Mouse (Mus musculus) MEL (cell line): ENCODE data around the gene Fgfr2. TPM values are rescaled to one million over a fixed set of nuclear protein-coding genes. Genes with fewer than 3 reads are reported as not detected.

ENCODE experiments used
- DNase-seq: peaks from one replicate; pipeline ENCODE4 v3.0.0; 2011; ENCODE audit warnings: low read depth, low spot score
- H3K27ac ChIP-seq: 2 replicates; pipeline ENCODE4 v1.5.1; 2012; ENCODE audit warnings: low read depth, mild to moderate bottlenecking, control low read depth, low read length, moderate library complexity; ENCODE audit not compliant: control insufficient read depth
- H3K27me3 ChIP-seq, 2 experiments: fragments of 150-350 bp in 1 of 2; sonication (generic) in 1 of 2; 2 replicates each; pipeline ENCODE4 v1.6.1; 2012; ENCODE audit warnings: low read length in 2 of 2, mild to moderate bottlenecking in 2 of 2, improper control_type of control experiment in 1 of 2, moderate library complexity in 1 of 2; ENCODE audit not compliant: insufficient read depth in 2 of 2, control insufficient read depth in 1 of 2
- H3K36me3 ChIP-seq, 2 experiments: 2 replicates each; pipeline ENCODE4 v1.6.1; 2012 to 2014; ENCODE audit warnings: low read length in 2 of 2, improper control_type of control experiment in 1 of 2, inconsistent platforms in 1 of 2, mild to moderate bottlenecking in 1 of 2; ENCODE audit not compliant: insufficient read depth in 2 of 2, control insufficient read depth in 1 of 2
- H3K4me1 ChIP-seq, 2 experiments: fragments of 150-350 bp in 1 of 2; sonication (generic) in 1 of 2; 2 replicates each; pipeline ENCODE4 v1.6.1; 2012; ENCODE audit warnings: low read length in 2 of 2, improper control_type of control experiment in 1 of 2, mild to moderate bottlenecking in 1 of 2; ENCODE audit not compliant: insufficient read depth in 2 of 2, control insufficient read depth in 1 of 2
- H3K4me3 ChIP-seq, 2 experiments: fragments of 150-350 bp in 1 of 2; sonication (generic) in 1 of 2; 2 replicates each; pipeline ENCODE4 v1.5.1; 2012; ENCODE audit warnings: low read depth in 2 of 2, low read length in 2 of 2, mild to moderate bottlenecking in 2 of 2, moderate library complexity in 2 of 2, control low read depth in 1 of 2, improper control_type of control experiment in 1 of 2; ENCODE audit not compliant: control insufficient read depth in 1 of 2, insufficient read depth in 1 of 2
- H3K79me2 ChIP-seq: 2 replicates; pipeline ENCODE4 v1.6.1; 2012; ENCODE audit warnings: mild to moderate bottlenecking, low read length, moderate library complexity; ENCODE audit not compliant: control insufficient read depth, poor library complexity, insufficient read depth
- H3K9ac ChIP-seq: 2 replicates; pipeline ENCODE4 v1.6.1; 2012; ENCODE audit warnings: low read depth, mild to moderate bottlenecking, control low read depth, low read length, moderate library complexity; ENCODE audit not compliant: control insufficient read depth, poor library complexity, severe bottlenecking
- H3K9me3 ChIP-seq: fragments of 150-350 bp; sonication (generic); replicated peaks from 2 replicates; pipeline ENCODE4 v1.6.1; 2012; ENCODE audit warnings: mild to moderate bottlenecking, low read length, improper control_type of control experiment, moderate library complexity; ENCODE audit not compliant: insufficient read depth
- BHLHE40 ChIP-seq: IDR thresholded peaks from 2 replicates; pipeline ENCODE4 v1.6.1; 2012; ENCODE audit warnings: low read depth, mild to moderate bottlenecking, inconsistent platforms, low read length, improper control_type of control experiment, borderline replicate concordance
- CHD1 ChIP-seq: IDR thresholded peaks from 2 replicates; pipeline ENCODE4 v1.6.1; 2012; ENCODE audit warnings: low read depth, mild to moderate bottlenecking, inconsistent platforms, low read length, improper control_type of control experiment
- CHD2 ChIP-seq: IDR thresholded peaks from 2 replicates; pipeline ENCODE4 v1.6.1; 2011; ENCODE audit warnings: low read length, improper control_type of control experiment
- CTCF ChIP-seq, 3 experiments: IDR thresholded peaks in 2 of 3; conservative IDR thresholded peaks in 1 of 3; 2 replicates each; pipeline ENCODE4 v1.5.1; 2011 to 2012; ENCODE audit warnings: low read length in 3 of 3, low read depth in 2 of 3, mild to moderate bottlenecking in 2 of 3, improper control_type of control experiment in 1 of 3, inconsistent platforms in 1 of 3, mixed read lengths in 1 of 3, moderate library complexity in 1 of 3; ENCODE audit not compliant: control insufficient read depth in 1 of 3, insufficient read depth in 1 of 3, poor library complexity in 1 of 3, severe bottlenecking in 1 of 3
- E2F4 ChIP-seq: IDR thresholded peaks from 2 replicates; pipeline ENCODE4 v1.6.1; 2011; ENCODE audit warnings: low read depth, low read length, improper control_type of control experiment, borderline replicate concordance
- ELF1 ChIP-seq: IDR thresholded peaks from 2 replicates; pipeline ENCODE4 v1.6.1; 2014; ENCODE audit warnings: low read depth, mild to moderate bottlenecking, inconsistent platforms, low read length, improper control_type of control experiment, moderate library complexity
- EP300 ChIP-seq, 2 experiments: IDR thresholded peaks; 2 replicates each; pipeline ENCODE4 v1.6.1; 2011; ENCODE audit warnings: improper control_type of control experiment in 2 of 2, low read length in 2 of 2, low read depth in 1 of 2, mild to moderate bottlenecking in 1 of 2
- ETS1 ChIP-seq: IDR thresholded peaks from 2 replicates; pipeline ENCODE4 v1.6.1; 2012; ENCODE audit warnings: low read depth, mild to moderate bottlenecking, inconsistent platforms, low read length, improper control_type of control experiment, moderate library complexity
- GABPA ChIP-seq: IDR thresholded peaks from 2 replicates; pipeline ENCODE4 v1.6.1; 2012; ENCODE audit warnings: low read depth, mild to moderate bottlenecking, inconsistent platforms, low read length, improper control_type of control experiment, moderate library complexity
- KAT2A ChIP-seq: conservative IDR thresholded peaks from 2 replicates; pipeline ENCODE4 v1.6.1; 2012; ENCODE audit warnings: low read depth, low read length, improper control_type of control experiment, inconsistent platforms
- MAX ChIP-seq: IDR thresholded peaks from 2 replicates; pipeline ENCODE4 v1.6.1; 2011; ENCODE audit warnings: low read length, improper control_type of control experiment
- MAZ ChIP-seq: IDR thresholded peaks from 2 replicates; pipeline ENCODE4 v1.6.1; 2012; ENCODE audit warnings: low read depth, mild to moderate bottlenecking, inconsistent platforms, low read length, improper control_type of control experiment
- MYB ChIP-seq: IDR thresholded peaks from 2 replicates; pipeline ENCODE4 v1.6.1; 2011; ENCODE audit warnings: mild to moderate bottlenecking, low read depth, low read length, improper control_type of control experiment
- NRF1 ChIP-seq: IDR thresholded peaks from 2 replicates; pipeline ENCODE4 v1.6.1; 2014; ENCODE audit warnings: low read depth, mild to moderate bottlenecking, inconsistent platforms, low read length, improper control_type of control experiment, moderate library complexity; ENCODE audit not compliant: poor library complexity, insufficient read depth, severe bottlenecking
- POLR2AphosphoS2 ChIP-seq: IDR thresholded peaks from 2 replicates; pipeline ENCODE4 v1.6.1; 2011; ENCODE audit warnings: low read length, improper control_type of control experiment
- POLR2AphosphoS5 ChIP-seq: IDR thresholded peaks from 2 replicates; pipeline ENCODE4 v1.6.1; 2012; ENCODE audit warnings: low read depth, borderline replicate concordance, mild to moderate bottlenecking, inconsistent platforms, low read length, moderate library complexity, mixed read lengths
- RCOR1 ChIP-seq: IDR thresholded peaks from 2 replicates; pipeline ENCODE4 v1.6.1; 2012; ENCODE audit warnings: low read depth, mild to moderate bottlenecking, inconsistent platforms, low read length, improper control_type of control experiment
- TAL1 ChIP-seq: IDR thresholded peaks from 2 replicates; pipeline ENCODE4 v1.6.1; 2012; ENCODE audit warnings: mild to moderate bottlenecking, inconsistent platforms, low read length, moderate library complexity, mixed read lengths
- TBP ChIP-seq: IDR thresholded peaks from 2 replicates; pipeline ENCODE4 v1.8.0; 2011; ENCODE audit warnings: low read depth, low read length, improper control_type of control experiment
- TCF12 ChIP-seq: IDR thresholded peaks from 2 replicates; pipeline ENCODE4 v1.6.1; 2014; ENCODE audit warnings: low read depth, mild to moderate bottlenecking, inconsistent platforms, low read length, improper control_type of control experiment, moderate library complexity
- UBTF ChIP-seq: IDR thresholded peaks from 2 replicates; pipeline ENCODE4 v1.6.1; 2012; ENCODE audit warnings: low read depth, mild to moderate bottlenecking, inconsistent platforms, low read length, improper control_type of control experiment, moderate library complexity, borderline replicate concordance; ENCODE audit not compliant: insufficient read depth
- USF1 ChIP-seq: IDR thresholded peaks from 2 replicates; pipeline ENCODE4 v1.6.1; 2014; ENCODE audit warnings: low read depth, mild to moderate bottlenecking, inconsistent platforms, low read length, improper control_type of control experiment, moderate library complexity
- ZKSCAN1 ChIP-seq: IDR thresholded peaks from 2 replicates; pipeline ENCODE4 v1.6.1; 2012; ENCODE audit warnings: low read depth, mild to moderate bottlenecking, inconsistent platforms, low read length, improper control_type of control experiment, moderate library complexity
- ZMIZ1 ChIP-seq: IDR thresholded peaks from 2 replicates; pipeline ENCODE4 v1.6.1; 2012; ENCODE audit warnings: low read depth, mild to moderate bottlenecking, inconsistent platforms, low read length, improper control_type of control experiment, moderate library complexity
- ZNF384 ChIP-seq: IDR thresholded peaks from 2 replicates; pipeline ENCODE4 v1.6.1; 2012; ENCODE audit warnings: low read depth, mild to moderate bottlenecking, inconsistent platforms, low read length, improper control_type of control experiment
- polyA plus RNA-seq, 2 experiments: library from polyadenylated mRNA; stranded (reverse) in 1 of 2; unstranded in 1 of 2; fragments of >175 nt in 1 of 2; fragments of >200 nt in 1 of 2; gene quantifications; 2 replicates each; pipeline versions ENCODE4 v1.2.1 to v1.2.4; 2012; ENCODE audit warnings: low replicate concordance in 2 of 2, low read depth in 1 of 2; ENCODE audit not compliant: insufficient read length in 2 of 2, insufficient read depth in 1 of 2, missing spikeins in 1 of 2
- total RNA-seq: library from RNA; depleted of rRNA; stranded (reverse); fragments of 300-350 nt; gene quantifications from 2 replicates; pipeline ENCODE4 v1.2.3, GENCODE M21; 2012

Gene Fgfr2
- total and polyA plus RNA-seq, 3 experiments = not detected

DNA sequence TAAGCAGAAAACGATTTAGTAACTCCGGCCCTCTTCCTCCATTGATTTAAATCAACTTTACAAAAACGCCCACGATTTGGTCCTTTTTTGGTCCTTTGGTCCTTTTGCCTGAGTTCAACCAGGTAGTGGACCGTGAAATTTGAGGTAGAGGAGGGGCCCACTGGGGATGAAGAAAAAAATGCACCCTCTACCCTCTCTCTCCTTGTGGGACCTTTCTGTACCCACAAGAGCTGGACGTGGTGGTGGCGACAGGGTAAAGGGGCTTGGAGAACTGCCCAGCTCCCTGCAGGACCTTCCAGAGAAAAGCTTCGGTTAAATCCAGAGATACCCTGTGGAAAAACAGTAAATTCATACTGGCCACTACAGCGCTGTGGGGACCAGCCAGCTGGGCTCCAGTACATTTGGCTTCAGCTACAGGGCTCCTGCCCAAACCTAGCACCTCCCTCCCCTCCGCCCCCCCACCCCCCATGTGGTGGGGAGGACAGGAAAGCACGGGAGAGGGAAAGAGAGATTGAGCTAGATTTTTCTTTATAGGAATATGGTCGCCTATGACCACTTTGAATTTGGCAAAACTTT, 2185.8 kb downstream of the Fgfr2 start:
- DNase-seq = no peak
- no peak for TF ChIP-seq UBTF
- no peak for TF ChIP-seq MAX
- no peak for TF ChIP-seq ZMIZ1
- no peak for TF ChIP-seq RCOR1
- Histone ChIP-seq H3K79me2 (no peaks in the 10 kb centered on the region), H3K27me3 (no peaks in the 10 kb centered on the region), H3K36me3 (no peaks in the 10 kb centered on the region), H3K4me3 (no peak overlapping the region), H3K4me1 (no peaks in the 10 kb centered on the region), H3K9me3 (no peaks in the 10 kb centered on the region), H3K27ac (no peak overlapping the region), H3K9ac (no peak overlapping the region)

DNA sequence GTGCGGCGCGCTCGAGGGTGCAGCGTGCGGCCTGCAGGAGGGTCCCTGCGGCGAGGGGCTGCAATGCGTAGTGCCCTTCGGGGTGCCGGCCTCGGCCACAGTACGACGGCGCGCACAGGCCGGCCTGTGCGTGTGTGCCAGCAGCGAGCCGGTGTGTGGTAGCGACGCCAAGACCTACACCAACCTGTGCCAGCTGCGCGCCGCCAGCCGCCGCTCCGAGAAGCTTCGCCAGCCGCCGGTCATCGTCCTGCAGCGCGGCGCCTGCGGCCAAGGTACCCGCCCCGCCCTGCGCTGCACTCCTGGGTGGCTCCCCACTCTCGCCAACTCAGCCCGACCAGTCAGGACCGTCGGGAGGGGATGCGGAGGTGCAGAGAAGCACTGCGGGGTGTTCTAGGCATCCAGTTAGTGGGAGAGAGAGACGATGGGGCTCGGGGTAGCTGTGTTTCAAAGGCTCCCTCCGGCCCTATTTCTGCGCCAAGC, 2186.6 kb downstream of the Fgfr2 start:
- Histone ChIP-seq H3K9me3 (no peaks in the 10 kb centered on the region), H3K4me3 (no peak overlapping the region)

DNA sequence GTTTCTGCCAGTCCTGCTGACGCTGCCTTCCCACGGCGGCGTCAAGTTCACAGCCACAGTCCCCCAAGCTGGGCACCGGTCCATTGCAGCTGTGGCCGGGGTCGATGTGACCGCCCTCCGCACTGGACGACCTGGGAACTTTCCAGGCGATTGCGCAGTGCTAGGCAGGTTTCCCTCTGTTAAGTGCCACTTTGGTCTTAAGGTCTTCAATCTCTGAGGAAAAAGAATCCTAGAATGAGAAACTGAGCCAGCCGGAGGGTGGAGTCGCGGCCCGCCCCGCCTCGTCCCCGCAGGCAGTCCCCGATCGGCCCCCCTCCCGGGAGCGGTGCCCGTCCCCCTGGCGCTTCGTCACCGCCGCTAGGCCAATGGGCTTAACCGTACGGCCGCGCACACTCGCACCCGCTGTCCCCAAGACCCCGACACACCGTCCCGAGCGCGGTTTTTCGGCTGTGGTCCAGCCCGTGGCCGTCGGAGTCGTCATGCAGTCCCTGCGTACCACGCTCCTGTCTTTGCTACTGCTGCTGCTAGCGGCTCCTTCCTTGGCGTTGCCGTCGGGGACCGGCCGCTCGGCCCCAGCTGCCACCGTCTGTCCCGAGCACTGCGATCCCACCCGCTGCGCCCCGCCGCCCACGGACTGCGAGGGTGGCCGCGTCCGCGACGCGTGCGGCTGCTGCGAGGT, 2187.2 kb downstream of the Fgfr2 start, which contains the start of gene Htra1:
Htra1 (plus strand) TSS at position 319 of the 679 bp plus-strand sequence.
- H3K27me3 ChIP-seq = no peaks in the 10 kb centered on the region
- H3K9me3 ChIP-seq = no peaks in the 10 kb centered on the region
- no peak for TF ChIP-seq MAZ
- TF ChIP-seq CHD2 = no peak
- TF ChIP-seq KAT2A = no peak
- no peak for TF ChIP-seq ETS1
- no peak for TF ChIP-seq TBP
- no peak for TF ChIP-seq USF1
- TF ChIP-seq POLR2AphosphoS5 = no peak
- TF ChIP-seq E2F4 = no peak
- no peak for TF ChIP-seq GABPA
- TF ChIP-seq ELF1 = no peak
- TF ChIP-seq ZKSCAN1 = no peak
- TF ChIP-seq POLR2AphosphoS2 = no peak
- TF ChIP-seq BHLHE40 = no peak
- no peak for TF ChIP-seq ZNF384
- TF ChIP-seq CHD1 = no peak
- no peak for TF ChIP-seq EP300 (IDR thresholded peaks at IDR 0.05; ENCODE audit: low read depth in 1 of 2, low read length in 2 of 2)
- no peak for TF ChIP-seq MYB
- TF ChIP-seq CTCF (IDR thresholded peaks at IDR 0.05 in 2 of 3, conservative IDR thresholded peaks at IDR 0.05 in 1 of 3; ENCODE audit: control insufficient read depth in 1 of 3, insufficient read depth in 1 of 3, low read depth in 2 of 3, low read length in 3 of 3, poor library complexity in 1 of 3, severe bottlenecking in 1 of 3) = no peak
- TF ChIP-seq TAL1 = no peak
- TF ChIP-seq ZMIZ1 = no peak
- H3K4me3 ChIP-seq = no peak within 1 kb of the TSS
- DNase-seq = no peak
- H3K79me2 ChIP-seq = no peaks in the 10 kb centered on the region
- H3K36me3 ChIP-seq = no peaks in the 10 kb centered on the region
- H3K9ac ChIP-seq = no peak within 1 kb of the TSS
- H3K4me1 ChIP-seq = no peaks in the 10 kb centered on the region
- no peak within 1 kb of the TSS for H3K27ac ChIP-seq

More for the DNA sequence above, 2186.6 kb downstream of the Fgfr2 start:
- no peak for TF ChIP-seq TCF12
- TF ChIP-seq BHLHE40 = no peak
- no peak for TF ChIP-seq NRF1
- TF ChIP-seq, all 39 proteins: peak for 0
- H3K4me1 ChIP-seq = no peaks in the 10 kb centered on the region
- no peak overlapping the region for H3K27ac ChIP-seq
- no peaks in the 10 kb centered on the region for H3K79me2 ChIP-seq
- H3K36me3 ChIP-seq = no peaks in the 10 kb centered on the region
- no peaks in the 10 kb centered on the region for H3K27me3 ChIP-seq
- DNase-seq = no peak
- no peak overlapping the region for H3K9ac ChIP-seq
